Comparison of ENCODE assay signal across 8 mouse cellular contexts in genomic region chr8:83741849-83742655, GRCm38 (mm10). TPM values are rescaled to one million over a fixed set of nuclear protein-coding genes. Genes with fewer than 3 reads are reported as not detected.
DNase-seq lines count a peak whose midpoint lies in the region; ATAC-seq and TF ChIP-seq lines count a peak whose summit lies in the region.

No protein-coding gene starts in this region.

- peak overlapping the region; percentile 87 for H3K4me3 ChIP-seq in gastrocnemius, adult 2 months
- H3K4me3 ChIP-seq in hindbrain, postnatal 0 days (ENCODE audit: low read length) = no peak overlapping the region
- H3K4me3 ChIP-seq in cerebellum, adult 2 months (replicated peaks; ENCODE audit: insufficient read depth, low read depth, low read length) = no peak overlapping the region

- TF ChIP-seq POLR2A in cerebellum, adult 2 months (IDR thresholded peaks at IDR 0.05; ENCODE audit: borderline replicate concordance, insufficient read depth, low read length) = no peak

- peak; percentile 44 for DNase-seq in gastrocnemius, adult 2 months
- DNase-seq in gastrocnemius, adult 18-20 months (ENCODE audit: low spot score) = no peak
- DNase-seq in hindbrain, postnatal 0 days (ENCODE audit: low spot score) = no peak
- peak; percentile 63 to 72 for DNase-seq in lung, postnatal 4 days
- no peak for DNase-seq in cerebellum, adult 2 months
- DNase-seq in layer of hippocampus, adult 18-20 months (ENCODE audit: low spot score in 2 of 2) = no peak
- DNase-seq in layer of hippocampus, postnatal 10 days (ENCODE audit: low spot score in 2 of 2) = no peak

- H3K27ac ChIP-seq in gastrocnemius, adult 2 months = peak overlapping the region; percentile 97
- H3K27ac ChIP-seq in hindbrain, postnatal 0 days = 0 out of 2 replicates have a peak overlapping the region, but pooled peaks have one; percentile 22
- no peak overlapping the region for H3K27ac ChIP-seq in cerebellum, adult 2 months (ENCODE audit: insufficient read depth, low read length)

- peak; percentile 52 for ATAC-seq in common myeloid progenitor, adult 5-6 weeks (replicated peaks; ENCODE audit: low read depth, poor library complexity, severe bottlenecking)
- no peak for ATAC-seq in hindbrain, postnatal 0 days

- no peaks in the 10 kb centered on the region for H3K36me3 ChIP-seq in hindbrain, postnatal 0 days (ENCODE audit: insufficient read depth, low read length)

- no peak for TF ChIP-seq CTCF in gastrocnemius, adult 2 months (IDR thresholded peaks at IDR 0.05)
- TF ChIP-seq CTCF in hindbrain, postnatal 0 days (IDR thresholded peaks at IDR 0.05; ENCODE audit: low read depth) = no peak
- TF ChIP-seq CTCF in cerebellum, adult 2 months (IDR thresholded peaks at IDR 0.05; ENCODE audit: borderline replicate concordance, insufficient read depth, low read depth, low read length) = no peak

- H3K4me2 ChIP-seq in hindbrain, postnatal 0 days (ENCODE audit: low read depth, low read length) = peak overlapping the region; percentile 86; the same call in 1 of the 2 replicates

- WGBS in hindbrain, postnatal 0 days = 79% methylated on average over 19 of the region's 19 CpGs
- 84% methylated on average over 19 of the region's 19 CpGs for WGBS in cerebellum, adult 2 months

- no peaks in the 10 kb centered on the region for H3K9me3 ChIP-seq in hindbrain, postnatal 0 days (ENCODE audit: low read length)

- 0 out of 2 replicates have a peak, but pooled peaks cover 2% of the 10 kb centered on the region for H3K27me3 ChIP-seq in hindbrain, postnatal 0 days (ENCODE audit: insufficient read depth, low read length)
- H3K27me3 ChIP-seq in cerebellum, adult 2 months (ENCODE audit: control insufficient read depth, insufficient read depth, low read length) = no peaks in the 10 kb centered on the region; the same call in 1 of the 2 replicates

- intact Hi-C loops in gastrocnemius, adult 2 months (cut with DNase I) = loop anchor here (5.0 kb wide), 1 partner anchor 45 kb away; the partner anchor contains the start of gene Pkn1

- H3K4me1 ChIP-seq in hindbrain, postnatal 0 days (ENCODE audit: insufficient read depth, low read length) = 0 out of 2 replicates have a peak, but pooled peaks cover 4% of the 10 kb centered on the region
- no peaks in the 10 kb centered on the region for H3K4me1 ChIP-seq in cerebellum, adult 2 months (ENCODE audit: control insufficient read depth, insufficient read depth, low read length)

- H3K9ac ChIP-seq in hindbrain, postnatal 0 days (replicated peaks; ENCODE audit: low read length) = no peak overlapping the region

RNA-seq across cellular contexts. Expression of gene Adgre5, which starts 0.9 kb away (rescaled TPM):
- total RNA-seq in gastrocnemius, adult 2 months (2021) = 10 to 100 TPM; 16.3 to 27.7 TPM
- 10 to 100 TPM; 16.9 to 22.9 TPM for total RNA-seq in gastrocnemius, adult 18-20 months (2021)
- 15.0 and 15.2 TPM in 2 replicates for total RNA-seq in common myeloid progenitor, adult 5-6 weeks (2017)
- total RNA-seq in hindbrain, postnatal 0 days (2014; rRNA removed) = 9.2 and 10.4 TPM in 2 replicates
- 8.2 and 8.6 TPM in 2 replicates for polyA plus RNA-seq in hindbrain, postnatal 0 days (2015; fragmentation: Nextera tagmentation; extraction: Ambion mirVana)
- polyA plus RNA-seq in cerebellum, adult 2 months (2012; rRNA removed) = 22.7 and 23.8 TPM in 2 replicates
- 10 to 100 TPM in 1 of 2 experiments, 1 to 10 TPM in 1; 8.8 to 10.5 TPM for total RNA-seq in layer of hippocampus, adult 18-20 months (2021)
- total RNA-seq in layer of hippocampus, postnatal 10 days (2021) = 10 to 100 TPM; 11.5 to 13.7 TPM

RNA-seq across cellular contexts. Expression of gene Ddx39, which starts 27.1 kb away (rescaled TPM):
- 10 to 100 TPM; 11.2 to 13.1 TPM for total RNA-seq in gastrocnemius, adult 2 months (2021)
- total RNA-seq in gastrocnemius, adult 18-20 months (2021) = 10 to 100 TPM; 10.0 to 11.1 TPM
- 109 and 124 TPM in 2 replicates for total RNA-seq in common myeloid progenitor, adult 5-6 weeks (2017)
- total RNA-seq in hindbrain, postnatal 0 days (2014; rRNA removed) = 36.2 and 44.6 TPM in 2 replicates
- 72.3 and 75.9 TPM in 2 replicates for polyA plus RNA-seq in hindbrain, postnatal 0 days (2015; fragmentation: Nextera tagmentation; extraction: Ambion mirVana)
- 30.0 and 31.5 TPM in 2 replicates for polyA plus RNA-seq in cerebellum, adult 2 months (2012; rRNA removed)
- 10 to 100 TPM; 14.9 to 16.8 TPM for total RNA-seq in layer of hippocampus, adult 18-20 months (2021)
- 10 to 100 TPM; 25.4 to 27.7 TPM for total RNA-seq in layer of hippocampus, postnatal 10 days (2021)

RNA-seq across cellular contexts. Expression of gene Pkn1, which starts 43.1 kb away (rescaled TPM):
- 10 to 100 TPM; 25.8 to 29.9 TPM for total RNA-seq in gastrocnemius, adult 2 months (2021)
- 10 to 100 TPM; 23.0 to 24.3 TPM for total RNA-seq in gastrocnemius, adult 18-20 months (2021)
- 34.4 and 63.9 TPM in 2 replicates for total RNA-seq in common myeloid progenitor, adult 5-6 weeks (2017)
- total RNA-seq in hindbrain, postnatal 0 days (2014; rRNA removed) = 54.7 and 65.6 TPM in 2 replicates
- 18.2 and 21.8 TPM in 2 replicates for polyA plus RNA-seq in hindbrain, postnatal 0 days (2015; fragmentation: Nextera tagmentation; extraction: Ambion mirVana)
- polyA plus RNA-seq in cerebellum, adult 2 months (2012; rRNA removed) = 59.8 and 62.7 TPM in 2 replicates
- 10 to 100 TPM; 43.5 to 46.1 TPM for total RNA-seq in layer of hippocampus, adult 18-20 months (2021)
- 10 to 100 TPM; 65.0 to 73.7 TPM for total RNA-seq in layer of hippocampus, postnatal 10 days (2021)

Comparison
In these comparisons a context has a peak if more than half of its experiments do, and no peak if none do; other contexts are left out.
1. DNase-seq: peak in gastrocnemius, adult 2 months (single experiment) and lung, postnatal 4 days (2 of 2); none in gastrocnemius, adult 18-20 months (single experiment), hindbrain, postnatal 0 days (single experiment), cerebellum, adult 2 months (0 of 2), layer of hippocampus, adult 18-20 months (0 of 2) and layer of hippocampus, postnatal 10 days (0 of 2).